Mouse (Mus musculus) urinary bladder, postnatal 14 days (tissue): ENCODE measurements around the gene Col16a1.
A peak's percentile ranks its signal among the peaks of the same experiment; 100 is the strongest.

Source experiments
- DNase-seq: peaks from one replicate; pipeline ENCODE4 v3.0.0; 2021; ENCODE audit warnings: low spot score

Gene Col16a1

DNA sequence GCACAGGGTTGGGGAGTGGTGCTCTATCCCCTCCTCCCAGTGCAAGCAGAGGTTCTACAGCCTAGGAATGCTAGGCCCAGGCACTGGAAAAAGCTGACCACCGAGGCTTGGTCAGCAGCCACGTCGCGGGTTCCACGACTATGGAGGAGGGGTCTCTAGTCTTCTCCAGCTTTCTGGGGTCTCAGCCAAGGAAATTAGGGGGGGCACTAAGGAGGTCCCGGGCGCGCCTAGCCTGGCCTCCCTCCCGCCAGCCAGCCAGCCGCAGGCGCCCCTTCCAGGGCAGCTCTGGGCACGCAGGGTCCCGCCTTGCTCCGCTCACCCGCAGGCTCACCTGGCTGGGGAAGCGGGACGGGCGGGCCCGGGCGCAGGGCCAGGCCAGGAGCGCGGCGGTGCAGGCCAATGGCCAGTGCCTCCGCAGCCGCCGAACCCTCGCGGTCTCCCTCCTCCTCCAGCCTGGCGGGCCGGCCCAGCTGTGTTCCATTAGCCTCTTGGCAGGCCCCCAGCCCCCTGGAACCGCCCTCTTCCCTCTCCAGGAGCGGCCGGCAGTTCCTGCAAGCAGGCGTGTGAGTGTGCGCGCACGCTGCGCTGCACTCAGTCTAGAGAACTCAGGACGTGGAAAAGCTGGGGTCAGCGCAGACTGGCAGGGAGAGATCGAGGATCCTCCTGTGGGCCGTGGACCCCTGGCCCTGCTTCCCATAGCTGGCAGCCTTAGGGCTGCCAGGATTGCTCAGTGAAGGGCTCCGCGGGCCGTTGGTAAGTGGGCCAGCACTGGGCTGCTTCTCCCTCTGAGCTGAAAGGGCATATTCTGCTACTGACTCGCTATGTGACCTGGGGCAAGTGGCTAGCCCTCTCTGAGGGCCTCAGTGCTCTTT lies at the start of gene Col16a1:
TSS of gene Col16a1 (plus strand) at position 510 of the 872 bp plus-strand sequence.
- DNase-seq: peak; percentile 94

DNA sequence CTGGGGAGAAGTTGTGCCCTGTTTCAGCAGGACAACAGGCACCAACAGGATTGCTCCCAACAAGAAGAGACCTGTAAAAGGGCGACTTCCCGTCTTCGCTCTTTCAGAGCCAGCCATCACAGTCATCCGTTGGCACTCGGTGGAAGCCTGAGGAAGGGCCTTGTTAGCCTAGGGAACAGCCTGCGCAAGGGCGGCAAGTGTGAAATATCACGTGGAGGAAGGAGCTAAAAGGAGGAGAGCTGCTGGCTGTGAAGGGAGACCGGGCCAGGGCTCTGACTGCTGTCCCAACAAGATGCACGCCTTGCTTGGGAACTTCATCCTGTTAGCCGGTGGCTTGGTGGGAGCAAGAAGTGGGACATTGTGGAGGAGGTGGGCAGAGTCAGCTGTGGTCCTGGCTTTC lies 49.5 kb upstream of the Col16a1 start:
- DNase-seq: no peak

DNA sequence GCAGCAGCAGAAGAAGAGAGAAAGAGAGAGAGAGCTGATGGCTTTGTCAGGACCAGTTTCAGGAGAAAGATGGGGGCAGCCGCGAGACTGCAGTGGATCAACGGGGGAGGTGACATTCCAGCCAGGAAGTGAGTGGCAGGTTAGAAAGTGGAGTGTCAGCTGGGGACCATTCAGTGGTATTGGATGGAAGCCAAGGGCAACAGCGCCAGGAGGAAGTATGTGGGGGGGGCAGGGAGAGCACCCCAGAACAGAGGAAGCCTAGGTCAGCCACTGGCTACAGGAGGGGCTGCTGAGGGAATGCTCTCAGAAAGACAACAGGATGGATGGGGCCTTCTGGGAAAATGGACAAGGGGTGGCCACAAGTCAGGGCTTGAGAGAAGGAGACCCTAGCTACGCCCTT lies 45.9 kb upstream of the Col16a1 start:
- DNase-seq: no peak

DNA sequence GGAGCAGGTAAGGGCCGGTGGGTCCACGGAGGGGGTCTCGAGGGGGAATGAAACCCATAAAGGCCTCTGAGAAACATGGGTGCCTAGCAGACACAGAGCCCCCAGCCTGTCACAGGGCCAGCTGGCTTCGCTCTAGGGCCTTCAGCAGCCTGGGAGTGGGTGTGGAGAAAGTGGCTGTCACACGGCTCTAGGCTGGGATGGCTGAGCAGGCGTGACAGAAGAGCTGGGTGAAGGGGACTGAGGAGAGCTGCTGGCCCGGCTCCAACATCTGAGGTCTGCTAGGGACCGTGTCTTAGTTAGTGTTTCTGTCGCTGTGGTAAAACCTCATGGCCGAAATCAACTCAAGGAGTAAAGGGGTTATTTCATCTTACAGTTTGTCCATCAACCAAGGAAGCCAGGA lies 45.5 kb upstream of the Col16a1 start:
- DNase-seq: no peak

DNA sequence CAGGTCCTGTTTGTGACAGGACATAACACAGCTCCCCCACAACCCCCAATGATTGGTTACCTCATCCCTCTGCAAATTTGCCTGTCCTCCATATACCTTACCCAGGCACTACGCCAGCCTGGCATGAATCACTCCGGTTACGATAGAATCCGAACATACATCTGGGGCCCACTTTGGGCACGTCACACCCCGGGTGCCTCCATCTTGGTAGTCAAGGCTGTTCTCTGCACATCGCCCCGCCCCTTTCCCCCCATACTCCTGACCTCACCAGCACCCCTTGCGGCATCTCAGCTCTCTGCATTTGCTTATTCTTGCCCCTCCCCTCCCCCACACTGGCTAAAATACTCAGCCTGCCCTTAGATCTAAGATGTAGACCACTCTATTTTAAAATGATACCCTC lies 42.0 kb upstream of the Col16a1 start:
- no peak for DNase-seq

DNA sequence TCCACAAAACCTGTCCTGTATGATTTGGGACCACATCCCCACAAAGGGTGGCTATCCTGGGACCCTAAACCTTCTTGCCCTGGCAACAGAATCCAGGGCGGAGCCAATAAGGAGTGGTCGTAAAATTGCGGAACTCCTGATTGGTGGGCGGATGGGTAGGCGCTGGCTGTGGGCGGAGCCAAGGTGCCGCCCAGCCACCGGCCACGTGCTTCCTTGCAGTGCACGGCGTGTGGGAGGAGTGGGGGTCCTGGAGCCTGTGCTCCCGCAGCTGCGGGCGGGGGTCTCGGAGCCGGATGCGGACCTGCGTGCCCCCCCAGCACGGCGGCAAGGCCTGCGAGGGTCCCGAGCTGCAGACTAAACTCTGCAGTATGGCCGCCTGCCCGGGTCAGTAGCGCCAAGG lies 41.1 kb upstream of the Col16a1 start:
- DNase-seq: no peak

DNA sequence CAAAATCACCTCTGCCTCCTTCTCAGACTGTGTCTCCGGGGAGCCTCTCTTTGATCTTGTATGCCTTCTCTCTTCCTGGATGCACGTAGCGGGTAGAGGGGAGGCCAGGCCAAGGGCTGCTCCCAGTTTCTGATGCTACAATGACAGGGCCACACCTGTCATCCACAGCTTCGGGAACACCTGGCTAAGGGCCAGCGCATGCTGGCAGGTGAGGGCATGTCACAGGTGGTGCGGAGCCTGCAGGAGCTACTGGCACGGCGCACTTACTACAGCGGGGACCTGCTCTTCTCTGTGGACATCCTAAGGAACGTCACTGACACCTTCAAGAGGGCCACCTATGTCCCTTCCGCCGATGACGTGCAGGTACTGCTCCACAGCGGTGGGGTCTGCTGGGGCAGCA lies 38.6 kb upstream of the Col16a1 start:
- DNase-seq: no peak

DNA sequence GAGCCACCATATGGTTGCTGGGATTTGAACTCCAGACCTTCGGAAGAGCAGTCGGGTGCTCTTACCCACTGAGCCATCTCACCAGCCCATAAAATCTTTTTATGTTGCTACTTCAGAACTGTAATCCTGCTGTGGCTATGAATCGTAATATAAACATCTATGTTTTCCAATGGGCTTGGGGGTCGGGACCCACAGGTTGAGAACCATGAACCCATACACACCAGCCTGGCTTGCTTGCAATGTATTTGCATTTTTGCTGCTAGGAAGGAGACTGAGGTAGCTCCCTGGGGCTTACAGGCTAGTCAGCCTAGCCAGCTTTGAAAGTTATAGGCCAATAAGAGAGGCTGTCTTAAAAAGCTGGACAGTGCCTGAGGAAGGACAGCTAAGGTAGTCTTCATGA lies 36.9 kb upstream of the Col16a1 start:
- no peak for DNase-seq

DNA sequence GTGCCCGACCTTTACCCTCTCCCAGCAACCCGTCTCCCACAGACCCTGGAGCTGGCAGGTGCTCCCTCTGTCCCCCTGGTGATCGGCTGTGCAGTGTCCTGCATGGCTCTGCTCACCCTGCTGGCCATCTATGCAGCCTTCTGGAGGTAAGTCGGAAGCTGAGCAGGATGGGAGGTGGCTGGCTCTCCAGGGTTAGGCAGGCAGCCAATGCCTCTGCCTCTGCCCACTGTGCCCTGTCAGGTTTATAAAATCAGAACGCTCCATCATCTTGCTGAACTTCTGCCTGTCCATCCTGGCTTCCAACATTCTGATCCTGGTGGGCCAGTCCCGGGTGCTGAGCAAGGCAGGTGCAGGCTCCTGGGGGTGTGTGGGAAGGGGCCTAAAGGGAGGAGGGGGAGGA lies 35.4 kb upstream of the Col16a1 start:
- DNase-seq: no peak

DNA sequence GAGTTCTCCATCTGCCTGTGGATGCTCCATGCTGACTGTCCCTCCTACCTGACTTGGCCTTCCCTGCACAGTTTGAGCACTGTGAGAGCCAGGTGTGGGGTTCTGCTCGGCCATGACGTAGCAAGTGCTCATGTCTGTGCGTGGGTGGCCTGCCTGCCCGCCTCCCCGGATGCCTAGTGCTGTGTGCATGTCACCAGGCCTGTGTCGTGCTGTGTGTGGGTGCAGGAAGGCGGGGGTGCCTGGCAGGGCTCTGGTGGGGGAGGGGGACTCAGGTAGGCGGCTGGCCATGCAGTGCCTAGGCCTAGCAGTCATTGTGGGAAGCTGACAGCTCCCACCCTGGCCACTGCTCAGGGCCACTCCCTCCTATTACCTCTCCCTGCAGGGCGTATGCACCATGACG lies 34.5 kb upstream of the Col16a1 start:
- no peak for DNase-seq

DNA sequence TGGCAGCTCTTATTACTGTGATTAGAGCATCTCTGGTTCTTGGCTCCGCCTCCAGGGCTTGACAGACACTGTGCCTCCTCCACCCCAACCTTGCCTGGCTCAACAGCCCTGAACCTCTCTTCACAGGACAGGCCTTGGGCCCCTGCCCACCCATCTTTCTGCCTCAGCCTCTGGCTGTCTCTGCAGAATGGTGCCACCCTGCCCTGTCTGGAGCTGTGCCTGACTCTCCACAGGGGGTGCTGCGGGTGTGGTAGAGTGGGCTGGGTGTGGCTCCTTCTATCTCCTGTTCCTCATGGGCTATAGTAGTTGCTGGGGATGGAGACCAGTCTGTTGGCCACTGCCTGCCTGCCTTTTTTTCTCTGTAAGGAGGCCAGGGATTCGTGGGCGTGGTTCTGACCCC lies 31.6 kb upstream of the Col16a1 start:
- no peak for DNase-seq

DNA sequence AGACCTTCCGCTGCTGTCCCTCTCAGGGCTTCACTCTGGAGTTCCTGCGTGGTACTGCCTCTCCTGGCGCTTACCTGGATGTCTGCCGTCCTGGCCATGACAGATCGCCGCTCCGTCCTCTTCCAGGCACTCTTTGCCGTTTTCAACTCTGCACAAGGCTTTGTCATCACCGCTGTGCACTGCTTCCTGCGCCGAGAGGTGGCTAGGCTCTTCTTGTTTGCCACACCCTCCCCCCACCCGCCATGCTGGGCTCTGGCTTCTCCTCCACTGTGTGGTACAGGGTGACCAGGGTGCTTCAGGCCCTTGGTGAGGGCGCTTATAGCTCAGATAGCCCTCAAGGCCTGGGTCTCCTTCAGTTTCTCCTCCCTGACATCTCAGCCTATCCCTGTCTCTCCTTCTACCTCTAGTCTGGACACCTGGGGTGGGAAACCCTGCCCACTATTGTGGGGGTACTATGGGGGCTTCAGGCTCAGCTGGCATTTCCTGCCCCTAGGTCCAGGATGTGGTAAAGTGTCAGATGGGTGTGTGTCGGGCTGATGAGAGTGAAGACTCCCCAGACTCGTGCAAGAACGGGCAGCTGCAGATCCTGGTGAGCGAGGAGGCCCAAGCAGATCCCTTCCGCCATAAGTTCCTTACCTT lies 30.5 kb upstream of the Col16a1 start:
- DNase-seq: no peak

DNA sequence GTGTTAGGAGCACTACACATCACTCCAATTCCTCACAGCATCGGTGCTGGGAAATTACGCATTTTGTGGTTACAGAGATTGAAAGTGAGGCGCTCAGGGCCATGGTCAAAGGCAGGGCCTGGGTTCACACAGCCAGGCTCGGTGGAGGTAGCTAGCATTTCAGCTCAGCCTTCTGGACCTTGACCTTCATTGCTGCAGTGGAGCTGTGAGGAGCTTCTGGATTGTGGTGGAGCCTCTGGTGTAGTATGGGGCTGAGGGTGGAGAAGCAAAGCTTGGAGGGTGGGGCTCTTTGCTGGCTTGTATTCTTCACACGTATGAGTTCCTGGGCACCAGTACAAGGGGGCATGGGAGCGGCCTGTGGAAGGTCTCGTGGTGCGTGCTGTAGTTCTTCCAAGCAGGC lies 24.7 kb upstream of the Col16a1 start:
- DNase-seq: no peak

DNA sequence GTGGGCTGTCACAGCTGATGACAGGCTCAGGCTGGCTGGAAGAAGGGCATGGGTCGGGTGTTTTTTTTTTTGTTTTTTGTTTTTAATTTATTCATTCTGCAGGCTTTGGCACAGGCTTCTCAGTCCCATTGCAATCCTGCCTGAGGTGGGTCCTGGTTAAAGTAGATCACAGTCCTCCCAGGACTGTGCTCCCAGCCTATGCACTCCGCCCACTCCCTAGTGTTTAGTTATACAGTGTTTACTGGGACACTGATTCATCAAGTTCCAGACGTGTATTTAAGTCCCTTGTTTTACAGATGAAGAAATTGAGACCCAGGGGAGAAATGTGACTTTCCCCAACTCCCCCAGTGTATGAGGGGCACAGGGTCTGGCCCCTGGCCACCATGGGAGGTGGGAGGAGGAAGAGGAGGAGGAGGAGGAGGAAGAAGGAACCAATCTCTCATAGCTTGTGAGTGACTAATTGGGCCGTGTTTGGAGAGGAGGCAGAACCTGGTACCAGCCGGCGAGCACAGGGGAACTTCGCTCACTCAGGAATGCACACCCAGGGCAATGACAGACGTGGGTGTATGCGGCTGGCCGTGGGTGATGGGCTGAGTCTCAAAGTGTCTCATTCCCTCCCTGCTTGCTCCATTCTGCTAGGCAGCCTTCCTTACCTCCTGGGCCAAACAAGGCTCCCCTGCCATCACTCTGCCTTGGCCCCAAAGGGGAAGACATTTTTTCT lies 24.0 kb upstream of the Col16a1 start:
- DNase-seq: no peak

DNA sequence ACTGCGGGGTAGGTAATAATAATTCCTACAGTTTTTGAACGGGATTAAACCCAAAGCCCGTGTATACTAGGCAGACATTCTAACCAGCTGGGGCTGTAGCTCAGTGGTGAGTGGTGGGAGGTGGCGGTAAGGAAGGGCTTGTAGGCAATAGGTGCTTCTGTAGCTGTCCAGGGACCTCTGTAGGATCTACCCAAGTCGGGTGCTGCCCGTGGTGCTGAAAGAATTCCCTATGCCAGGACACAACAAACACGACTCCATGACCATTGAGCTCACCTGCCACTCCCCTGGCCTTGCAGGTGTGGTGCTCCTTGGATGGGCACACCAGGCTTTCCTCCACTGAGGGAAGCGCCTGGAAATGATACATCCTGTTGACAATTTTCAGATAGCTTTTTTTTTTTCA lies 22.1 kb upstream of the Col16a1 start:
- DNase-seq: no peak

DNA sequence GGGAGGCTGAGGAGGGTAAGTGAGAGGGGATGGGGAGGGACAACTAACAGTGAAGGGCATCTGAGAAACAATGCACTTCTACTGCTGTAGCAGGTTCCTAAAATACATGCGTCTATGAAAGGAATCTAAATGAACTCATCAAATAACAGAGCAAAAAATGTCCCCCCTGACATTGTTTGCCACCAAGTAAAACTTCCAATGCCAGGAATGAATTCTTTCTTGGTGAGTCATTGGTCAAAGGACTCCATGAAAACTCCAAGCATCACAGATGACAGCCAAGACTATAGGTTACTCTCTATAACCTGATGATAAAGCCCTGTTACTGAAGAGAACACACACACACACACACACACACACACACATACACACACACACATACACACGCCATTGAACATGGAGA lies 16.5 kb upstream of the Col16a1 start:
- no peak for DNase-seq

DNA sequence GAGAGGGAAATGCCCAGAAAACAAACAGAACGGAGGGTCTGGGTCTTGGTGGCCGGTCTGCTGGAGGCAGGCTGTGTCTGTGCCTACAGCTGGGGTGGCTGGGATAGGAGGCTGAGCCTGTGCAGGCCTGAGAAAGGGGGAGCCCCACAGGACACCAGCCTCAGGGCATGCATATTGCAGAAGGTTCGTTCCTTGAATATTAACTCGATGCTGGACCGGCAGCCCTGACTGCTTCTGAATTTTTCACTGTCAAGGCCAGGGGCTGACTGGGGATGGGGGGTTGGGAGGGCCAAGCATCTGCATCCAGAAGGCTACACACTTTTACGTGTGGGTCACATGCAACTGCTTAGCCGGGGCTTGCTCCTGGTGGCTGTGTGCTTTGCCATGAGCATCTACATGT lies 14.1 kb upstream of the Col16a1 start:
- DNase-seq: no peak

DNA sequence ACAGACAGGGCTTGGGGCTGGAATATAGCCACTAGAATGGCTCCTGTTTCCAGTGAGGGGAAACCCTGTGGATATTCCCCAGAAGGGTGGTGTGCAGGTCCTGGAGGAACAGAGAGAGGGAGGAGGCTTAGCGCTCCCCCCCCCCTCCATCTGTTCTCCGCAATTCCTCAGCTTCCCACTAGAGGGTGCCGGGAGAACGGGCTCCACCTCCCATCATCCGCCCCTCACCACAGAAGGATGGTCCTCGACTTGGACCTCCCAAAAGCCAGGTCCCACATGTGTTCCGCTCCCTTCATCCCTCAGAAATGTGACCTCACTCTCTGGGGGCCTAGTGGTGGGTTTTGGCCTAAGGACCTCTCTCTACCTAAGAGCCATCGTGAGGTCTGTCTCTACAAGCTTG lies 11.5 kb upstream of the Col16a1 start:
- DNase-seq: peak; percentile 50

DNA sequence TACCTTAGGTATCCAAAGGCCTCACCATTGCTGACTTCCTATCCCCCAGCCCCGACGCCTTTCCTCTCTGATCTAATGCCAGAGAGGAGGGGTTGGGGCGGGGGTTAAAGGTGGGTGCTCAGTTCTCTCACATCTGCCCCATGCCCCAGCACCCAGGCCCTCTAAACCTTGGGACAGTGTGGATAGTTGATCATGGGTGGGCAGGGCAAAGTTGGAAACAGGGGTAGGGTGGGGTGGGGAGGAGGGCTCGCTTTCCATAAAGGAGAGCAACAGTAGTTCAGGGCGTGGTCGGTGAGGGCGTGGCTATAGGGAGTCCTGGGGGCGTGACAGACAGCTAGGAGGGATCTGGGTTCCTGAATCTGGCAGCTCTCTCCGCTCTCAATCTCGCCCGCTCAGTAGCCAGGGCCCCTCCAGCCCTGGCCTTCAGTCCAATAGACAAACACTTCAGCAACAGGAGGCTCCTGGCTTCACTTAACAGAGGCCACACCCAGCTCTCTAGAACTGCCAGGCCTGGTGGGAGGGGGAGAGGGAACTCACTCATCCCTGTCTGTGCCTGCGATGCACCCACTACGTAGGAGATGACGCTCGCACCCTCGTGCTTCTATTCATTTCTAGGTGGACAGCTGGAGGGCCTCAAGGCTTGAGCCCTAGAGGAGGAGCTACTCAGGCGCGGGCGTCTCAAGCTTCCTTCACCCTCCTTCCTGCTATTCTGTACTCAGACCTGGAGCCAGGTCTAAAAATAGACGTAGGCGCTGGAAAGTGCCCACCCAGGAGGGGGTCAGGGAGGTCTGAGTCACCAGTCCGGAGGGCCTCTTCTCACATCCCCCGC lies 10.9 kb upstream of the Col16a1 start:
- peak; percentile 84 for DNase-seq

DNA sequence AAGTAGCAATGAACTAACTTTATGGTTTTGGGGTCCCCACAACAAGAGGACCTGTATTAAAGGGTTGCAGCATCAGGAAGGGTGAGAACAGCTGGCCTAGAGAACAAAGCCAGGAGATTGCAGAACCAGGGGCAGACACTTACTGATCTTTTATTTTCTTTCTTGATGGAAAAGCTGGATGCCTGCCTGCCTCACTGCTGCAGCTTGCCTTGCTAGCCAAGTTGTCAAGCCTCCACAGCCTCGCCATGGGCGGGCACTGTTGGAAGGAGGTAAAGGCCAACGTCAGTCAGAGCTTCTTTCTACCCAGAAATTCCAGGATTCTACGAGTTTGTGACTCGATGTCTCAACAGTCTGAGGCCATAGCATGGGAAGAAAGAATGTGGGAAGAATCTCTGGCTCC lies 8.3 kb upstream of the Col16a1 start:
- DNase-seq: no peak

DNA sequence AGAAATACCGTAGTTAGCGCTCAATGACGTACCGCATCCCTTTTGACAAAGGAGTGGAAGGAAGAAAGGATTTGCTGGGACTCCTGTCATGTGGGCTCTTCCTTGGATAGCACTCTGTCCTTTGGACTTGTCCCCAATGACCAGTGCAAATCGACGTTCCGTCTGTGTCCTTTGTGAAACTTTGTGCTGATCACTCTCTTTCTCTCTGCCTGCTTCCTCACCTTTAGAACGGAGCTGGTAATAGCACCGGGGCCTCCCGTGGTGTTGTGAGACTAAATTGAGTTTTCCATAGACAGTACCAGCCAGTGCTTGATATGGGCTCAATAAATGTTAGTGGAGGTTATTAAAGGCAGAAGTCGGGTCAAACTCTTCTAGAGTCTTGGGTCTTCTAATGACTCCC lies 6.6 kb upstream of the Col16a1 start:
- DNase-seq: no peak

DNA sequence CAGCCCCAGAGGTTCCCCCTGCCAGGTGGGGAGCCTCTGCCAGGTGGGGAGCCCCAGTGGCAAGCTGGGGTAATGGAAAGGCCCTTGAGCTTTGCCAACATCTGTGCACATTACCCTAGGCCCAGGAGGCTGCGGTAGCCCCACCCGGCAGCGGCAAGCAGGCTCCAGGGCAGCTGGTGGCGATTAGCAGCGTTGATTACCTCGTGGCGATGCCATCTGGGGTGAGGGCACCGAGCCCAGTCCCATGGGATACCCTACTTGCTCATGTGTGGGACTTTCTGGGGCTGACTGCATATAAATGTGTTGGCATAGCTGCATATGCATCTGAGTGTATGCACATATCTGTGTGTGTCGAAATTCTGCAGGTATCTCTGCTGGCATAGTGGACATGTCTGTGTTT lies 3.4 kb upstream of the Col16a1 start:
- no peak for DNase-seq
